Mouse (Mus musculus): Measurements from ENCODE around the gene Ankrd11.
"Not testable (repeated sequence)": the region's sequence is repeated elsewhere in the genome, so short reads cannot be mapped to it uniquely, and the experiment has no call there.

The Ankrd11 gene

DNA sequence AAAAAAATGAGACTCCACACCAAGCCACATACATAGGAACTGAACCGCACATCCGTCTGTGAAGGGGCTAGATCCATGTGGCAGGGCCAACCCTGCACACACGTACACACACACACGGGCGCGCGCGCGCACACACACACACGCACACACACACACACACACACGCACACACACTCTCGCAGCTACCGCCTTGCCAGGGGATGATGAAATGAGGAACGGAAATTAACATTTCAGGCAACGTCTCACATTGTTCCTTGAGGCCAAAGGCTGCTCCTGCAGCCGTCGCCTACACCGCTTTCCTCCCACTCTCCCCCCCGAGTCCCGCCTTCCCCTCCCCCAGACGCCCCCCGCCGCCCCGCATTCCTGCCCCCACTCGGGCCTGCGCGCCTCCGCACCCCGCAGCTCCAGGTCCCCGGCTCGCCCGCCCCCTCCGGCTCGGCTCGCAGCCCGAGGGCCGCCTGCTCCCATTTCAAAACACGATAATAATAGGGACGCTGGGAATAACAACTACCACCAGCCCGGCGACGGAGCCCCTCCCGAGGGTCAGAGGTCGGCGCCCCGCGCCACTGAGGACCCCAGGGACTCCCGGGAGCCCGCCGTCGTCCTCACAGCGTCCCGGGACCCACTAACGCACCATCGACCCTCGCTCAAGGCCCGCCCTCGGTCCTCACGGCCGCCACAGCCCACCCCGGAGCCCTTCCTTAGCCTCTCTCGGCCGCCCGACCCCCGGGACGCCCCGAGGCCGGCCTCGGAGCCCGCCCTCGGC is 886 bp downstream of the Ankrd11 start:
- ATAC-seq (ENCODE audit: insufficient number of reproducible peaks, low FRiP score, low TSS enrichment) = peak; percentile 32; the same call in 1 of the 2 replicates

DNA sequence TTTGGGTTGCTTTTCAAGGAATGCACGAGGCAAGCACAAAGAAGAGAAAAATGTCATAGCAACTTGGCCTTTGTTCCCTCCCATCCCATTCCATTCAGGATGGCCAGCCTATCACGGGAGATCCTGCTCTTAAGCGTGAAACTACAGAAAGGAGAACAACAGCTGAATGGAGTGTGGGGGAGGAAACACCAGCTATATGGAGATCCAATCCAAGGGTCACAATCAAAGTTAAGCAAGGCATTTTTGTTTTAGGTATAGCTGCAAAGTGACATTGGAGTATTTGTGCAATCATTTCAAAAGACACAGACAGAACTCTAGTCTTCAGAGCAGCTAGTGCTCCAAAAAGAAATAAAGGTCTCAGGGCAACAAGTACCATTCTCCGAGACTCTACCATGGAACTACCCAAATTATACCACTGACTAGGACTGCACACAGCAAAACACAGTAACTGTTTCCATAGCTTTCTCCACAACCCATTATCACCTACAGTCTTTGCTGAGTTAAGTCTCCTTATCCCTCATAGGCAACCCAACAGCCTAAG is 1.9 kb downstream of the Ankrd11 start:
- no peak for ATAC-seq (ENCODE audit: insufficient number of reproducible peaks, low FRiP score, low TSS enrichment)

DNA sequence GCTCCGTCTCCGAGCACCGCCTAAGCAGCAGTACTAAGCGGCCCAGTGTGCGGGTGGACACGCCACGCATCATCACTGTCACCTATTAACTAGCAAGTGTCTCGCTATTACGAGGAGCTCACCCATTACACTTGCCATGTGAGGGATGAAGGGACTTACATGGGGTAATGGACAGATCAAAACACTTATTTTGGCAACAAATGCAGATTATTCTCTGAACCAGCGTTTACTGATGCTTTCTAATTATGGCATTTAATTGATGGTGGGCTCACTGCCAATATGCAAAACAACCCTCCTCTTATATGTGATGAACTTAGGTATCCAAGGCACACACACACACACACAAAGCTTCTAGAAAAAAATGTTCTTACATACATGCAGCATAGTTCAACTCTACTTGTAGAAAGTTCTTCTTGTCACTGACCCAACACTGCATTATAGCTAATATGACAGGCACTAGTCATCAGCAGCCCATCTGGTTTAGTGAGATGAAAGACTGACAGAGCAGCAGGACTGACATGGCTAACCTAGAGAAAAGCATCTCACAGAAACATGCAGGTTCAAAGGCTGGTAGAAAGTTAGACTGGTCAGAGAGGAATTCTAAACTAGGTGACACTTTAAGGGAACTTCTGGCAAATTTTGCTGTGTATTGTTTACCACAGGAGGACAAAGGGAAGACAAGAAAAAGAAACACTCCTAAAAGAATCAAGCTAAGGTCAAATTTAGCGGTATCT is 2.5 kb downstream of the Ankrd11 start:
- no peak for ATAC-seq (ENCODE audit: insufficient number of reproducible peaks, low FRiP score, low TSS enrichment)

DNA sequence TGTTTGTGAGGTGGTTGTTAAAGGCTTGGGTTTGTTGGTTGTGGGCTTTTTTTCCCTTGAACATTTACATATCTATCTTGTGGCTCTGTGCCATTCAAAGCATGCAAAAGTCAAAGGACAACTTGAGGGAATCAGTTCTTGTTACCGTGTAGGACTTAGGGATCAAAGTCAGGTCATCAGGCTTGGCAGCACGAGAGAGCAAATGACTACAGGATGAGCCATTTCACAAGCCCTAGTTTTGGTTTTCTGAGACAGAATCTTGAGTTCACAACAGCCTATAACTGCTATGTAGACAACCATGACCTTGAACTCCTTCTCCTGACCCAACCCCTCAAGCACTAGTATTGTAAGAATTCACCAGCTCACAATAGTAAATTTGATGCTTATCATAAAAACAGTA is 3.7 kb downstream of the Ankrd11 start:
- ATAC-seq (ENCODE audit: insufficient number of reproducible peaks, low FRiP score, low TSS enrichment) = no peak

DNA sequence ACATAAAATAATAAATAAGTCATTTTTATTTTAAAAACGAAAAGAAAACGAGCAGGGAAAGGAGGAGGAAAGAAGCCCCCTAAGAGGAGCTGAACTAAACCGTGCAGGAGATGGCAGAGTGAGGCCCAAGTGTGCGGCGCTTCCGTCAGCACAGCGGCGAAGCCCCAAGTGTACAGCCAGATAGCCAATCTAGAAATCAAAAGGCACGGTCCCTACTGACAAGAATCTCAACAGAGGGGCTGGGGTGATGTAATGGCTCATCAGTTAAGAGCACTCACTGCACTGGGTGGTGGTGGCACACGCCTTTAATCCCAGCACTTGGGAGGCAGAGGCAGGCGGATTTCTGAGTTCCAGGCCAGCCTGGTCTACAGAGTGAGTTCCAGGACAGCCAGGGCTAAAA is 4.6 kb downstream of the Ankrd11 start:
- ATAC-seq (ENCODE audit: insufficient number of reproducible peaks, low FRiP score, low TSS enrichment) = no peak

DNA sequence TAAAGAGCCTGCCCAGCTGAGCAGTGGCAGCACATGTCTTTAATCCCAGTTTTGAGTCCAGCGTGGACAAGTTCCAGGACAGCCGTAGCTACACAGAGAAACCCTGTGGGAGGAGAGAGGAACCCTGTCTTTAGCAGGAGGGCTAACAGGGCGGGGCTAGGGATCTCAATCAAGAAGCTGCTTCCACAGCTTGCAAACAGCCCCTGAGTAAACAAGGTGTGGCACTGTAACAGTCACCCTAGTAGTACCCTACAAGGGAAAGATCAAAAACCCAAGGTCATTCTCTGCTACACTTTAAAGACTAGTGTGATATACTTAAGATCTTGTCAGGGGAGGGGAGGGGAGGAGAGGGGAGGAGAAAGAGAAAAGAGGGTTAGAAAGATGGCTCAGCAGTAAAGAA is 5.1 kb downstream of the Ankrd11 start:
- ATAC-seq (ENCODE audit: insufficient number of reproducible peaks, low FRiP score, low TSS enrichment) = no peak

DNA sequence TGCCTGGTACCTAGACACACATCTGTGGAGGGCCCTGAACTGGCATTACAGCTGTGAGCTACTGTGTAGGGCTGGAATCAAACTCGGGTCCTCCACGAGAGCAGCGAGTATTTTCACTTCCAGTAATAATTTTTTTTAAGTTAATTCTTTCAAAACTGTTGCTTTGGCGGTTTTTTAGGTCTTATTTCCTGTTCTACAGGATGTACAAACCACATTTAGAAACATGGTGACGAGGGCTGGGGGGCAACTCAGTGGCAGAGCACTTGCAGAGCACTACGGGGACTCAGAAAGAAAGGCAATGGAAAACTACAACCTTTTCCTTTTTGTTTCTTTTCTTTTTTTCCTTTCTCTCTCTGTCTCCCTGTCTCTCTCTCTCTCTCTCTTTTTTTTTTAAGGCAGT is 7.9 kb downstream of the Ankrd11 start:
- ATAC-seq (ENCODE audit: insufficient number of reproducible peaks, low FRiP score, low TSS enrichment) = no peak

DNA sequence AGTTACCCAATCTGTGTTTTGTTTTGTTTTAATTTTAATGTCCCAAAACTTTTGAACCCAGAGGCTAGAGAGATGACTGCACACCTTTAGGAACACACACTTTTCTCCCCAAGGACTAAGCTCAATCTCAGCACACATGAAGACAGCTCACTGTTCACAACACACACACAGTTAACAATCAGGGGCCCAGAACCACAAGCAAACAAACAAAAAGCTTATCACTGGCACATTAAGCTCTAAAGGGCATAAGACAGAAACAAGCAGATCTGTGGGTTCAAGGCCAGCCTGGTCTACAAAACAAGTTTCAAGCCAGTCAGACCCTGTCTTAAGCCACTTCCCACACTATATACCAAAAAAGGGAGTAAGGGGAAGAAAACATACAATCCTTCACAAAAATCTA is 8.6 kb downstream of the Ankrd11 start:
- no peak for ATAC-seq (ENCODE audit: insufficient number of reproducible peaks, low FRiP score, low TSS enrichment)

DNA sequence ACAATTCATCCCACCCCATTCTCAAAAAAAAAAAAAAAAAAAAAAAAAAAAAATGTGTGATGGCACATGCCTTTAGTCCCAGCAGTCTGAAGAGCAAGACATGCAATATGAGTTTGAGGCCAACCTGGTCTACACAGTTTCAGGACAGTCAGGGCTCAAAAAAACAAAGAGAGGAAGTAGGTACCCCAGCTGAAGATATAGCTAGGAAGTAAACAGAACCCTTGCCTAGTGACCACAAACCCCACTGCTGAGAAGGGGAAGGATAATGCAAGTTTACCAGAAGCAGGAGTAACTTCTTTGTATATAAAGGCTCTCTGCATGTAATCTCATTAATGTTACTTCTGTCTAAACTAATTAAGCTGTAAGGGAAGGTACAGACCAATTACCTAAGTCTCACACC is 9.3 kb downstream of the Ankrd11 start:
- no peak for ATAC-seq (ENCODE audit: insufficient number of reproducible peaks, low FRiP score, low TSS enrichment)

DNA sequence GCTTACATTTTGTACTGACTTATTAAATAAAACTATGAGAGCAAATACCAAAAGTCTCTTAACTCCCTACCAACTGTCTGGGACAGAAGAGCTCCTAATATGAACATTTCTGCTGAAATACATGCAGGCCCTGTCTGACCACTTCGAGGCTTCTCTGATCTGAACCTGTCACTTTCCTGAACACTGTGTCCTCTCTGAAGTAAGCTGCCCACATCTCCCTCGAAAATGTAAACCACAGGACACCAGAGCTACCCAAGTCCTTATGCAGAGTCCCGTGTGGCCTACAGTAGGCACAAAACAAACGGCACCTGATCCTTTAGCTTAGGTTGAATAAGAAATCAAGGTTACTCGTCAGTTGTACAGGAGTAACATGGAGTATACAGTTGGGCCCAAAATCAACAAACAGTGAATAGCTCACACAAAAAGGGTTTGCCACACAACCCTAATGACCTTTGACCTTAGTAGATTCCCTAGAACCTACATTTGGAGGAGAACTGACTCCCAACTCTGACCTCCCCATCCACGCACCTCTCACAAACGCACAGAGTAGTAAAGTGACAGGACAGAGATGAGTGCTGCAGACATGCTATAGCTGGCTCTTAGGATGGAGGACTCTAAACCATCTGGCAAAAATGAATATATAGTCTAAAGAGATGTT is 10.6 kb downstream of the Ankrd11 start:
- no peak for ATAC-seq (ENCODE audit: insufficient number of reproducible peaks, low FRiP score, low TSS enrichment)

DNA sequence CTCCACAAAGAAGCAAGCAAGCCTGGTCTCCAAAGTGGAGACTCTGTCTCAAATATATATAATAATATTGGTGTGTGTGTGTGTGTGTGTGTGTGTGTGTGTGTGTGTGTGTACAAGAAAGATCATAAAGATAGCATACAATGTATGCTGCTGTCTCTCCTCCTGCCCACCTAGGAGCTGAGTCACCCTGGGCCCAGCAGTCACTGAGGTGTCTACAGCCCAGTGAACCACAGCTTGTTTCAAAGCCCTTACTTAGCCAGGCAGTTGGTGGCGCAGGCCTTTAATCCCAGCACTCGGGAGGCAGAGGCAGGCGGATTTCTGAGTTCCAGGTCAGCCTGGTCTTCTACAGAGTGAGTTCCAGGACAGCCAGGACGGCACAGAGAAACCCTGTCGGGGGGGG is 12.0 kb downstream of the Ankrd11 start:
- not testable (repeated sequence) for ATAC-seq (ENCODE audit: insufficient number of reproducible peaks, low FRiP score, low TSS enrichment)

DNA sequence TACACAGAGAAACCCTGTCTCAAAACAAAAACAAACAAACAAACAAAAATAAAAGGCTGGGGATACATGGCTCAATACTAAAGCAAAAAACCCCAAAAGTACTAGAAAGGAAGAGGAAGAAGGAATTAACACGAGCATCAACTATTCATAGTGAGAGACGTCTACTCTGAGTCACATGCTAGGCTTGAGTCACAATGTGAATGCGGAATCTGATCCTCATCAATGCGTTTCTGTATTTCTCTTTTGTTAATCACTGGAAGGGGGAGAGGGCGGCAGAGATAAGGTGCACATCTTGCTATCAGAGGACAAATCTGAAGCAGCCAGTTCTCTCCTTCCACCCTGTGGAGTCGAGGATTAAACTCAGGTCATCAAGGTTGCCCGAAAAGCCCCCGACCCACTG is 14.3 kb downstream of the Ankrd11 start:
- no peak for ATAC-seq (ENCODE audit: insufficient number of reproducible peaks, low FRiP score, low TSS enrichment)

DNA sequence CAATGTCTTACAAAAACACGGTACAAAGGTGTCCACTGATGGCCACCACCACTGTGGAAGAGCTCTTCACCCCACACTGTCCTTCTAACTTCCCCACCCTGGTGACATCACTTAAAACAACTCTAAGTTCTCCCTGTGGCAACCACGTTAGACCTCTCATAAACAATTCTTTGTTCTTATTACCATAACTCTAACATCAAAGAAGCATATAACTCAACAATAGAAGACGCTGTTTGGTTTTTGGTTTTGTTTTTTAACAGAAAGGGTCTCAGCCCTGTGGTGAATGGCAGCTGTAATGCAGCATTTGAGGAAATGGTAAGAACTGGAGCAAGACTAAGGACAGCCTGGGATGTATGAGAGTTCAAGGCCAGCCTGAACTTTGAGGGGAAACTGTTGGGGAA is 16.1 kb downstream of the Ankrd11 start:
- no peak for ATAC-seq (ENCODE audit: insufficient number of reproducible peaks, low FRiP score, low TSS enrichment)

DNA sequence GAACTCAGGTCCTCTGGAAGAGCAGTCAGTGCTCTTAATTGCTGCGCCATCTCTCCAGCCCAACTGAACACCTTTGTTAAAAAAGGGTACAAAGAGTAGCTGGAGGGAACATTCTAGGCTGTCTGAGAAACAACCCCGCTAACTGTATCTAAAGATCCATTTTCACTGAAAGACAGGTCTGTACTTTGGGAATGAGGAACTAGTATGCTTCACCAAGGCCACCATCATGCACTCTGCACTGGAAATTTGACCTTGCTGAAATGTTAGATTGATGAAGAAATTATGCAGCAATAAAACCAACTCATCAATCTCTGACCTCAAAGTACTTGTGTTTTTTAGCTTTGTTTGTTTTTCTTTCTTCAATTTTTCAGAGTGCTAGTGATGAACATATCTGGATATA is 17.9 kb downstream of the Ankrd11 start:
- no peak for ATAC-seq (ENCODE audit: insufficient number of reproducible peaks, low FRiP score, low TSS enrichment)

DNA sequence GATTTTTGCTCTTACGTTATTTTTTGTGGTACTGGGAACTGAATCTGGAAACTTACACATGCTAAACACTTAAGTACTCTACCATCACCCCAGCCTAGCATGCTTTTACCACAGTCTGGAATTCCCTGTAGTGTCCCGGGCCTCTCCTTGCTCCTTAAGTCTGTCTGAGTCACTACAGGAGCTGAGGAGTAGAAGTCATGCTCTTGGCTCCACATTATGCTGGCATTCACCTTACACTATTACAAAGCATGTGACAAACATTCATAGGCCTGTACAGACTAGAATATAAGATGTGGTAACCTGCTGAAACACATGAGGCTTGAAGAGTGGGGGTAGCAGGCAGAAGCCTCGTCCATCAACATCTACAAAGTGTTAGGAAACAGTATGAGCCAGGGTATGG is 19.4 kb downstream of the Ankrd11 start:
- no peak for ATAC-seq (ENCODE audit: insufficient number of reproducible peaks, low FRiP score, low TSS enrichment)

DNA sequence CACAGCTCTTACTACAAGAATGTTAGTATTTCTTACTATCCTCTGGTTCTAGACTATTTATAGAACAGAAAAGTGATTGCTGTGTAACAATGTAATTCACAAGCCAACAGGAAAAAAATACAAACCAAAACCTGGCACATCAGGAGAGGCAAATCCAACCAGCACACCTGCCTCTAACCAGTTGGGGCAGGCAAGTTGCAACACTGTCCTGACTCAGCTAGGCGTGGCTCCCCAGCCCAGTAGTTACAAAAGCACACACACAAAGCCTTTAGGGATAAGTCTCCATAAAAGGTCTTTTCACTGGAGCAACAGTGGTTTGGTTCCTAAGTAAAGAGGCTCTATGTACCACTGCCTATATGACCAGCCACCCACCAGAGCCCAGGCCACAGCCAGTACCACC is 20.8 kb downstream of the Ankrd11 start:
- ATAC-seq (ENCODE audit: insufficient number of reproducible peaks, low FRiP score, low TSS enrichment) = no peak

DNA sequence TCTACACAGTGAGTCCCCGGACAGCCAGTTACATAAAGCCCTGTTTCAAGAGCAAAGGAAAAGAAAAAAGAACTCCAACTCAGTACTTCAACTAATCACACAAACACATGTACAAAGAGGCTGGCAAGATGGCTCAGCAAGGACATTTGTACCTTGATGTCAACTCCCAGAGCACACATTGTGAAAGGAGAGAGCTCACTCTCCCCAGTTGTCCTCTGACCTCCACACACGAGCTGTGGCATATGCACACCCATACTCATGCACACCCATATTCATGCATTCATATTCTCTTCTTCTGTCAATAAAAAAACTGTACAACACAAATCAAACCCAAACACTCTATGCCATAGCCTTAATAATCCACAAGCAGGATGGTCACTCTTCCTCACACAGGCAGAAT is 21.2 kb downstream of the Ankrd11 start:
- no peak for ATAC-seq (ENCODE audit: insufficient number of reproducible peaks, low FRiP score, low TSS enrichment)

DNA sequence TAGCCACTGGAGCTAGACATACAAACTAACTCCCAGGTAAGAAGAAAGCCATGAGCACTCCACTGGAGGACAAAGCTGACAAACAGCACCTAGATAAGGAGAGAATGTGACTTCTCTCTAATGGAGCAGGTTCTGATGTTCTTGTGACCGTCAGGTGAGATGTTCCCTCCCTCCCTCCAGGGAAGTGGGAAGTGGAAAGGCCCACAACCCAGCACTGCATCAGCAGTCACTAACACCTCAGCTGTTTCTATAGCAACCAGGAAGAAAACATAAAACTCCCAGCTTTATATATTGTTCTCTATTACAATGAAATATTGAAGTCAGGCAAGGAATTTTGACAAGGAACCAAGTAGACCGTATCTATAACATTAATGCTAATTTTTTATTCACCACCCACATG is 22.0 kb downstream of the Ankrd11 start:
- ATAC-seq (ENCODE audit: insufficient number of reproducible peaks, low FRiP score, low TSS enrichment) = no peak

DNA sequence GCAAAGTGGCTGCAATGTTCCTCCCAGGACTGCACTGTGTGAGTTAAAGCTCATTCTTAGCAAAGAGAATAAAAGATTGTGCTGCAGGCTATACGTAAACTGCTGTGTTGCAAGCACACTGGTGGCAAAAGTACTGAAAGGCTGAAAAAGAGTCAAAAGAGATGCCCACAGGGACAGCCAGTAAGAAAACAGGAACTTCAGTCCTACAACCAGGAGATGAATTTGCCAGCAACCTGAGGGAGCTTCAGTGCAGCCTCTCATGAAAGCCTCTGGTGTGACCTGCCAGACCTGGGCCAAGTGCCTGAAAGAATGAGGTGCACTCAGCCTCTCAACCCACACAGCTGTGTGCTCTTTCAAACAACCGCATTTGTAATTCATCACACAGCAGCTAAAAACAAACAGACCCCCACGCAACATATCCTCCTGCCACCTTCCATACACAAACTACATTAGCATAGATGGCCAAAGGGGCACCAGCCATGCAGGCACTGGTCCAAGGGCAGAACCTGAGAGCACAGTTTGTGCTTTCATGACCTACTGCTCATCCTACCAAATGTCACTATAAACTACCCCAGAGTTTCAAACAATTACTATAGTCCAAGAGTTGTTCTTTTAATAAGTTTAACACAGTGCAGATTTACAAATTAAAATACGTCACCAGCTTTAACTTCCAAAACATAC is 23.5 kb downstream of the Ankrd11 start:
- no peak for ATAC-seq (ENCODE audit: insufficient number of reproducible peaks, low FRiP score, low TSS enrichment)

DNA sequence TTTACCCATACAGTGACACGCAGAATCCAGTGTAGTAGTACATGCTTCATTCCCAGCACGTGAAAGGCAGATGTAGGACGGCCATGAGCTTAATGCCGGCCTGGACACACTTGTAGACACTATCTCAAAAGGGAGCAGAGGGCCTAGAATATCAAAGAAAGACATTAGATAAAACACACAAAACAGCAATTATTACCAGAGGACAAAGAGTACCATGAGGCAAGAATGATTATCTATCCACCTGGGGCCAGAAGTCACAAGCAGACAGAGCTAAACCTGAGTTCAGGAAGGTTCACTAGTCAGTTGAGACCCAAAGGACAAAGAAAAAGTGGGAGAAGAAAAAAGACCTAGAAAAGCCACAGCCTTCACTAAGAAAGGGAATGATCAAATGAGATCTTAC is 24.9 kb downstream of the Ankrd11 start:
- no peak for ATAC-seq (ENCODE audit: insufficient number of reproducible peaks, low FRiP score, low TSS enrichment)

DNA sequence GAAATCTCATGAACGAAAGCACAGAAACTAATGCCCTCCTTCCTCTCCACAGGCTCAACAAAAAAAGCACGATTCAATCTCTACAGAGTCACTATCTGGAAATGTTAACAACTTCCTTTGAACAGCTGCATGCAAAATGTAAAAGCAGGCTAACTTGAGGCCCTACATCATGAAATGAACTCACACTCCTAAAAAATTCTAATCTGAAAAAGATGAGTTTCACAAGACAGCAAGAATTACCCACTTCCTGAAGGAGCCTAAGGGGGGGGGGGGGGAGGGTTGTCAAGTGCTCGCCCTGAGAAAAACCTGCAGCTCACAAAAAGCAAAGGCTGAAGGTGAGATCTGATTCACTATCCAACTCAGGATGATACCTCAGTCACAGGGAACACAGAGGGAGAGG is 27.0 kb downstream of the Ankrd11 start:
- no peak for ATAC-seq (ENCODE audit: insufficient number of reproducible peaks, low FRiP score, low TSS enrichment)
